Mouse (Mus musculus): Measurements from ENCODE around the gene Zfhx3.

The Zfhx3 gene

DNA sequence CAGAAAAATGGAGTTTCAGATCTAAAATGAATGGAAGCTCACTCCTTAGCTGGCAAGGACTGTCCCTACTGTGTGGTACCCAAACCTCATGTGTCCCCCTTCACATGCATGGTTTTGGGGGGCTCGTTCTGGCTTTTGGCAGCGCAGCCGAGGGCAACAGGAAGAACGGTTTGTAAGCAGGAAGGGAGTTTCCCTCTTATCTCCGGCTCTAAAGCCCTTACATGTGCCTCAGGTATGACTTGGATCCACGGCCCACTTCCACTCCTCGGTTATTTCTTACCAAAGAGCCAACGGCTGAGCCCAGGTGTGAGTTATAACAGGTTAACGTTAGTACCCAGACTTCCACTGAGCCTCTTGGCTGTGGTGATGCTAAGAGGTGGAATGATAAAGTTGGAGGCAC is 990.3 kb downstream of the Zfhx3 start:
- no peak for DNase-seq (ENCODE audit: low spot score)

GRCm38 (mm10) chr8:108935834-108936694 is 993.6 kb downstream of the Zfhx3 start:
- DNase-seq (ENCODE audit: low spot score) = peak; percentile 31

DNA sequence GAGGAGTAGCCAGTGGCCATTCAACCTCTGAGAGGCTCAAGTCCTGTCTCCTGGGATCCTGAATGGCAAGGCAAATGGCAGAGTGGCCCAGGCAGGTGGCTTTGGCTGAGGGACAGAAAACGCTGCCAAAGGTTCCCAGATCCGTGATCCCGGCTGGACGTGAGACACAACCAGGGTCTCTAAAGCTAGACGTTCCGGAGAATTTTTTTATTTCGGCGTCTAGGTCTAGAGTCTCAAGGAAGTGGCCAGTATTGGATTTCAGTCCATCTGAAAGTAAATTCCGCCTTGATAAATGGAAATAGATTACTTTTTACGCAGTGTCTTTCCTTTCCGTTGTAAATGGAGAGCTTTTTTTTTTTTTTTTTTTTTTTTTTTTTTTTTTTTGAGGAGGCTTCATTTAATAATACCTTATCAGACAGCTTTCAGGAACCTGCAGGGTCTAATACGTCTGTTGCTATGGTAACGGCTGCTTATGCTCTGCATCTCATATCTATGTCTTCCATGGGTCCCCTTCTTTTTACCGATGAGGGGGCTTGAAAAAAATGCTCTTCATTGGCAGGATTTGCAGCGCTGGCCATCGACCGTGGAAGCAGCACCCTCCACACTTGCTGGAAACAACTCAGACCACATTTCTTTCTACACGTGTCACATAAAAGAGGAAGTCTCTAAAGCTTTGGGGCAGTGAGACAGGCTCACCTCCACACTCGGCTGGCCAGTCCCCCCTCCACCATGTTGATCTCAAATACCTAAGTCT is 994.4 kb downstream of the Zfhx3 start:
- DNase-seq (ENCODE audit: low spot score) = no peak

DNA sequence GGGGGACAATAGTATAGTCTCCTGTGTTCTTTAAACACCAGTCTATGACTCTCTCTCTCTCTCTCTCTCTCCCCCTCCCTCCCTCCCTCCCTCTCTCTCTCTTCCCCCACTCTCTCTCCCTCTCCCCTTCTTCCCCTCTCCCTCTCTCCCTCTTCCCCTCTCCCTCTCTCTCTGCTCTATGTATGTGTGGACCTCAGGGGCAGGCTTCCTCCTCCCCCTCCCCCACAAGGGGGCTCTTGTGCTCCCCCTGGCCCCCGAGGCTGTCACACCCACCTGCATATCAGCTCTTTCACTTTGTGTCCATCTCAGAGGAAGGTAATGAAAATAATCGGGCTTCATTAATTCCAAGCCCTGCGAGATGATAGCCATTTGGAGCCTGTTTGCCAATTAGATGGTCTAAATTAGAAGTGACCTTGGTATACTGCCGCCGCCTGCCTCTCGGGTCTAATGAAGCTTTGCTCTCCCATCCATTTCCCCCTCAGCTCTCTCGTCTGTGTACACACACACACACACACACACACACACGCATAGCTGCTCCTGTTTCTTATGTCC is 995.5 kb downstream of the Zfhx3 start:
- no peak for DNase-seq (ENCODE audit: low spot score)

DNA sequence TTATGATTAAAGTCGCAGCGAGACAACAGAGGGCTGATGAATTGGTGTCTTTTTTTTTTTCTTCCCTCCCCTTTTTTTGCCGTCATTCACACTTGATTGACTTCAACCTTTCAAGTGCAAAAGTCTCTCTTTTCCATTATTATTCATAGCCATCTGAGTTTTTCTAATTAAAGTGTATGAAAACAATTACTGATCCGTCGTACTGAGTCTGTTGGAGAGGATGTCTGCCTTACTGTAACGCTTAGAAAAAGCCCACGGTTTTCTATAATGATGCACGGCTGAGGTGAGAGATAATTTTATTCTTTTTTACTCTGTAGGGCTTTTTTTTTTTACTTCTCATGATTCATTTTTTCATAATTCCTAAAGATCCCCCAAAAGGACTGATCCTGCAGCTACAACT is 1000.2 kb downstream of the Zfhx3 start:
- DNase-seq (ENCODE audit: low spot score) = no peak

DNA sequence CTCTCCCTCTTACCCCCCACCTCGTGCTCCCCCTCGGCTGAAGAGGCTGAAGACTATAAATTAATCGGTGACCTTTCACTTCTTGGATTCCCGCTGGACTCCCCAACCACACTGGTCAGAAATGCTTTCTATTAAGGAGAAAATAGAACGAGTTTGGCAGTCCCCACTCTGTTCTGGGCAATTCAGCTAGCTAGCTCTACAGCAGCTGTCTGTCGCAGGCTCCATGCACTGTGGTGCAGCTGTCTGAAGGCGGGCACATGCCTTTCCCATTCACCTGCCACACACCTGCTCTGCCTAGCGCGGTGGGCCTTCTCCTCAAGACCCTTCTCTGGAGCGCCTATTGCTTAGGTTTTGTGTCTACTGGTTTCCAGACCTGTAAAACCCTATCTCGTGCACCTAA is 1000.7 kb downstream of the Zfhx3 start:
- no peak for DNase-seq (ENCODE audit: low spot score)

DNA sequence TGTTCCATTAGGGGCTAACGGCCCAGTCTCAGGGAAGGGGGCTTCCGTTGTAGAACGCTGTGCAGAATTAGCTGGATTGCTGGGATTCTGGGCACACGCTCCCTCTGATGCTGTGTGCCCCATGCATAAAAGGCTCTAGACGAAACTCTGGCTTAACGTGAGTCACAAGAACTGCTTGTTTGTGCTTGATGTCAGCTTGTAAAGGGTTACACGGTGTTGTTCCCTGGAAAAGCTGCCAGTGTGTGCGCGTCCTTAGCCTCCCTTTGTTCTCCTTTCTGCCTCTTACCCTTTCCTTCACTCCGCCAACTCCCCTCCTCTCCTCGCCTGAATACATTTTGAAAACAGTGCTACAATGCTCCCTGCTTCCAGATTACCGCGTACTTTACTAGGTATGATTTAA is 1001.9 kb downstream of the Zfhx3 start:
- no peak for DNase-seq (ENCODE audit: low spot score)

- DNase-seq (ENCODE audit: low spot score) = no peak
These were observed 1007.9 kb downstream of the Zfhx3 start for GRCm38 (mm10) chr8:108950311-108950710.

GRCm38 (mm10) chr8:108951560-108951959 is 1009.1 kb downstream of the Zfhx3 start:
- no peak for DNase-seq (ENCODE audit: low spot score)

DNA sequence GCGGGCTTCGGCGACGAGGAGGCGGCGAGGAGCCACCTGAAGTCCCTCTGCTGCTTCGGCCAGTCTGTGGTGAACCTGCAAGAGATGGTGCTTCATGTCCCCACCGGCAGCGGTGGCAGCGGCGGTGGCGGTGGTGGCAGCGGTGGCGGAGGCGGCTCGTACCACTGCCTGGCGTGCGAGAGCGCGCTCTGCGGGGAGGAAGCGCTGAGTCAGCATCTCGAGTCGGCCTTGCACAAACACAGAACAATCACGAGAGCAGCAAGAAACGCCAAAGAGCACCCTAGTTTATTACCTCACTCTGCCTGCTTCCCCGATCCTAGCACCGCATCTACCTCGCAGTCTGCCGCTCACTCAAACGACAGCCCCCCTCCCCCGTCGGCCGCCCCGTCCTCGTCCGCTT is 1014.0 kb downstream of the Zfhx3 start:
- DNase-seq (ENCODE audit: low spot score) = no peak

DNA sequence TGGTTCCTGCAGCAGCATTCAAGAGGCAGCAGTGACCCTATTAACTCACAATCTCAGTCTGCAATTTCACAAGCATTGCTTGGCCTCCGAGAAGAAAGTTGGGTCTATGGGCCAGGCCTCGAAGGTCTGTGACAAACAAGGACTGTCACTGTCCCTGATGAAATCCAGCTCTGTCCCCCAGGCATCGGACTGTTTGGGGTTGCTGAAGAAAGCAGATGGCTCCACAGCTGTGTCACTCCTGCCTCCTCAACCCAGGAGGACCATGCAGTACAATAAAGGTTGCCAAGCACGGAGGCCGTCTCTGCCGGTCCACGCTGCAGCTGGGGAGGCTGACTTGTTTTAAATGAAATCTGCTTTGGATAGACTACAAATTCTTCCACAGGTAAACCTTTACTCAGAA is 1020.1 kb downstream of the Zfhx3 start:
- peak; percentile 2 for DNase-seq (ENCODE audit: low spot score)

- peak; percentile 0 for DNase-seq (ENCODE audit: low spot score)
These were observed 1020.7 kb downstream of the Zfhx3 start for GRCm38 (mm10) chr8:108963181-108963580.

- DNase-seq (ENCODE audit: low spot score) = no peak
These were observed 1023.6 kb downstream of the Zfhx3 start for GRCm38 (mm10) chr8:108966041-108966440.

DNA sequence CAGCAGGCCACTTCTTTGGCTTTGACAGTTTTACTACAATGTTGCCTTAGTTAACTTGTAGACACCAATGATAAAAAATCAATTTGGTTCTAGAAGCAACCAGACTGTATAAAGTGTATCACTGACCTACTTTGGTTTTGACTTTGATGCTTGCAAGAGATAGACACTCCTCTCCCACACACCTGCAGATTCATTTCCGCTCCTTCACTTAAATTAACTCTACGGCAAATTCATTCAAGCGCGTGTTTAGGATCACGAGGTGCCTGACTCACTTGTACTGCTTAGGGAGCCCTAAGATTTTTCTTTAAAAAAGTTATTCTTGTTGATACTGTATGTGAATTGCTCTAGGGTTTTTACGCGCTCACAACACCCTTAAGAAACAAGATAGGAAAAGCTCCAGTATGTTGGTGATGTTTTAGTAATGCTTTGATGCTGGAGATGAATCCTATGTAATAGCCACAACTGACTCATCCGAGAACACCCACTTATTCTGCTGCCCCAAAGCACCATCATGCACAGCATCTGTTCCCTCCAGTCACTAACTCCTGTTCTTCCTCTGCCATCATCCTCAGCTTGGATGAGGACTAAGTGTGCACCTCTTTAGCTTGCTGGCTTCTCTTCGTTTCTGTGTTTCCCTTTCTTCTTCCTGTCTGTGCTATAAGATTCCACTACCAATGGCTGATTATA is 1031.3 kb downstream of the Zfhx3 start:
- no peak for DNase-seq (ENCODE audit: low spot score)

- DNase-seq (ENCODE audit: low spot score) = no peak
These were observed 1035.4 kb downstream of the Zfhx3 start for GRCm38 (mm10) chr8:108977693-108978361.

DNA sequence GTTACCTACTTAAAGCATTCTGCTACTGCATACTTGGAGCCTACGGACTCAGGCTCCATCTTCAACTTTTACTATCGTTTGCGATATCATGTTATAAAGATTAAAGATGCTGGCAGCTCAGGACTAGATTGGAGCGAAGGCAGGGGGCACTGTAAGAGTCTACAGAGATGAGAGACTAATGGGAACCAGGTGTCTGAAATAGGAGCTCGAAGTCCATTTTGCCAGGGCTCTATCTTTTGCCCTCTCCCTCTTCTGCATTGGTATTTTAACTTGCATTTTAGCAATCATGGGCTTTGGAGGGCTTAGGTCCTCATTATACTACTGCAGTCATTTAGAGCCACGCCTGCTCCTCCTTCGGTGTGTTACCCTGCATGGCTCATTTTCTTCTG is 1035.9 kb downstream of the Zfhx3 start:
- no peak for DNase-seq (ENCODE audit: low spot score)

DNA sequence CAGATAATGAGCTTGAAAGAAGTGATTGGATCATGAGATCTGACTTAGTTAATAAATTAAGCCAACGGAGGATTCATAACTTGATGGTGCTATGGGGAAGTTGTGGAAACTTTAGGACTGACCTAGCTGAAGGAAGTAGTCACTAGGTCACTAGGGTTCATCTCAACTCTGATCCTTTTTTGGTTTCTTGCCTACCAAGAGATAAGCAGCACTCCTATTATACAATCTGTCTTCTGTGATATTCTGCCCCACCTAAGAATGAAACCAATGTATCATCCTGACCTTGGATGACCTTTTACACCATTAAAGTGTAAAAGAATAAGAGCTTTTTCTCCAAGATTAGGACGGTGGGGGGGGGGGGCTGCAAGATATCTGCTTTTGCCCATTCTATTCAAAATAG is 1042.5 kb downstream of the Zfhx3 start:
- DNase-seq (ENCODE audit: low spot score) = no peak

GRCm38 (mm10) chr8:108989841-108990240 is 1047.4 kb downstream of the Zfhx3 start:
- DNase-seq (ENCODE audit: low spot score) = no peak

- DNase-seq (ENCODE audit: low spot score) = no peak
These were observed 1048.1 kb downstream of the Zfhx3 start for GRCm38 (mm10) chr8:108990537-108990936.

DNA sequence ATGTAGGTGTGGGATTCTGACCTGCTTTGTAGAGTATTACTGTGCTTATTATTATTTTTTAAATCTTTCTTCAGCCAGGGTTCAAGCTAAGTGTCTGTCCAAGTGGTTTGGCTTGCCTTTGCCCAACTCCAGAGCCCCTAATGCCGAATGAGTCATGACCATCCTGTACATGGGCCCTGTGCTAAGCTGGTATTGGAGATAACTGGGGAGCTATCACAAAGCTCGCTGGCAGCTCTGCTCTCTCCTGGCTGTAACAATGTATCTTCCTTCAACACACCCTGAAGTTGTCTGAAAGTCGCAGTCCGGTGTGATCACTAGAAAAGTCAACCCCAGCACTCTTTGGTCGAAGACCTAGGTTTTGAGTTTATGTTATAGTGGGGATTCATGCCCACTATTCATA is 1049.0 kb downstream of the Zfhx3 start:
- DNase-seq (ENCODE audit: low spot score) = no peak

GRCm38 (mm10) chr8:108993718-108994117 is 1051.3 kb downstream of the Zfhx3 start:
- DNase-seq (ENCODE audit: low spot score) = no peak

- DNase-seq (ENCODE audit: low spot score) = no peak
These were observed 1051.7 kb downstream of the Zfhx3 start for GRCm38 (mm10) chr8:108994187-108994586.
